Mouse (Mus musculus) CH12.LX (cell line): ENCODE data around the gene Spsb4.

Experiments used
- CTCF ChIP-seq, 2 experiments: IDR thresholded peaks in 1 of 2; conservative IDR thresholded peaks in 1 of 2; 2 replicates each; pipeline ENCODE4 v1.5.1; 2011 to 2012; ENCODE audit warnings: low read depth in 2 of 2, low read length in 2 of 2, improper control_type of control experiment in 1 of 2, inconsistent platforms in 1 of 2, mild to moderate bottlenecking in 1 of 2, moderate library complexity in 1 of 2
- EP300 ChIP-seq: IDR thresholded peaks from 2 replicates; pipeline ENCODE4 v1.6.1; 2011; ENCODE audit warnings: low read length, improper control_type of control experiment
- MAFK ChIP-seq: IDR thresholded peaks from 2 replicates; pipeline ENCODE4 v1.6.1; 2011; ENCODE audit warnings: low read length, improper control_type of control experiment; ENCODE audit not compliant: insufficient replicate concordance
- MAX ChIP-seq: IDR thresholded peaks from 2 replicates; pipeline ENCODE4 v1.6.1; 2011; ENCODE audit warnings: low read length, improper control_type of control experiment
- NELFE ChIP-seq: IDR thresholded peaks from 2 replicates; pipeline ENCODE4 v1.6.1; 2011; ENCODE audit warnings: low read depth, low read length, improper control_type of control experiment
- POLR2A ChIP-seq: IDR thresholded peaks from 2 replicates; pipeline ENCODE4 v1.6.1; 2011; ENCODE audit warnings: low read depth, mild to moderate bottlenecking, improper control_type of control experiment, low read length
- RCOR1 ChIP-seq: conservative IDR thresholded peaks from 2 replicates; pipeline ENCODE4 v1.6.1; 2012; ENCODE audit warnings: low read depth, mild to moderate bottlenecking, inconsistent platforms, low read length, improper control_type of control experiment
- SIN3A ChIP-seq: IDR thresholded peaks from 2 replicates; pipeline ENCODE4 v1.6.1; 2012; ENCODE audit warnings: low read length, improper control_type of control experiment, inconsistent platforms
- UBTF ChIP-seq: IDR thresholded peaks from 2 replicates; pipeline ENCODE4 v1.6.1; 2012; ENCODE audit warnings: low read depth, mild to moderate bottlenecking, inconsistent platforms, low read length, improper control_type of control experiment, moderate library complexity
- ZC3H11A ChIP-seq: IDR thresholded peaks from 2 replicates; pipeline ENCODE4 v1.6.1; 2012; ENCODE audit warnings: low read depth, mild to moderate bottlenecking, inconsistent platforms, low read length, improper control_type of control experiment

DNA sequence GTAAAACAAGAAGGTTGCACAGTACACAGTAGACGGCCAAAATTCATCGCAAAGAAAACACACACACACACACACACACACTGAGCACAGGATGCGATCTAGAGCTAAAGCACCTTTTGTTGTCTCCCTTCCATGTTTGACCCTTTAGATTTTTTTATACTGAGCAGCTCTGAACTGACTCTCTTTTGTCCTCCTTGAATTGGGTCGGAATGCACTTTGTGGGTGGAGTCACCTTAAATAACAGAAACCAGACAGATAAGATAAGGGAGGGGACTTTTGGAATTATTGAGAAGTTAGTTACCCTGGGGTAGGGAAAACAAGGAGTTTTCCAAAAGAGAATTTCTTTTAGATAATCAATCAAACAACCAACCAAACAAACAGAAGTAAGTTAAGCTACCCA is 7.4 kb upstream of the Spsb4 start:
- no peak for TF ChIP-seq POLR2A
- no peak for TF ChIP-seq NELFE
- TF ChIP-seq UBTF = no peak
- TF ChIP-seq EP300 = no peak
- no peak for TF ChIP-seq CTCF (conservative IDR thresholded peaks at IDR 0.05 in 1 of 2, IDR thresholded peaks at IDR 0.05 in 1 of 2; ENCODE audit: low read depth in 2 of 2, low read length in 2 of 2)
- TF ChIP-seq SIN3A = no peak
- no peak for TF ChIP-seq MAFK
- no peak for TF ChIP-seq RCOR1
- TF ChIP-seq MAX = no peak
- no peak for TF ChIP-seq ZC3H11A
